Mouse (Mus musculus) heart, postnatal 36 days (tissue): ENCODE measurements around the gene Exoc3l. TPM values are rescaled to one million over a fixed set of nuclear protein-coding genes. Genes with fewer than 3 reads are reported as not detected.
A peak's percentile ranks its signal among the peaks of the same experiment; 100 is the strongest.

Experiments used
- DNase-seq, 2 experiments: peaks; one replicate each; pipeline ENCODE4 v3.0.0; 2021 to 2022
- intact Hi-C: fragments of 180-260 bp; cut with DNase I; formaldehyde crosslinking; loops from one replicate; pipeline ENCODE4 v1.15.1; 2025
- microRNA-seq, 2 experiments: library from miRNA; unstranded; fragments of <30 nt; microRNA quantifications; one replicate each; pipeline ENCODE4 v1.2.0; 2021; ENCODE audit warnings: borderline number of aligned reads in 2 of 2
- total RNA-seq, 2 experiments: library from RNA; stranded (reverse); gene quantifications; 2 replicates each; pipeline ENCODE4 v1.2.3; 2021

Exoc3l gene
- total RNA-seq, 2 experiments from 2014 or later = 6.4 to 7.7 TPM

DNA sequence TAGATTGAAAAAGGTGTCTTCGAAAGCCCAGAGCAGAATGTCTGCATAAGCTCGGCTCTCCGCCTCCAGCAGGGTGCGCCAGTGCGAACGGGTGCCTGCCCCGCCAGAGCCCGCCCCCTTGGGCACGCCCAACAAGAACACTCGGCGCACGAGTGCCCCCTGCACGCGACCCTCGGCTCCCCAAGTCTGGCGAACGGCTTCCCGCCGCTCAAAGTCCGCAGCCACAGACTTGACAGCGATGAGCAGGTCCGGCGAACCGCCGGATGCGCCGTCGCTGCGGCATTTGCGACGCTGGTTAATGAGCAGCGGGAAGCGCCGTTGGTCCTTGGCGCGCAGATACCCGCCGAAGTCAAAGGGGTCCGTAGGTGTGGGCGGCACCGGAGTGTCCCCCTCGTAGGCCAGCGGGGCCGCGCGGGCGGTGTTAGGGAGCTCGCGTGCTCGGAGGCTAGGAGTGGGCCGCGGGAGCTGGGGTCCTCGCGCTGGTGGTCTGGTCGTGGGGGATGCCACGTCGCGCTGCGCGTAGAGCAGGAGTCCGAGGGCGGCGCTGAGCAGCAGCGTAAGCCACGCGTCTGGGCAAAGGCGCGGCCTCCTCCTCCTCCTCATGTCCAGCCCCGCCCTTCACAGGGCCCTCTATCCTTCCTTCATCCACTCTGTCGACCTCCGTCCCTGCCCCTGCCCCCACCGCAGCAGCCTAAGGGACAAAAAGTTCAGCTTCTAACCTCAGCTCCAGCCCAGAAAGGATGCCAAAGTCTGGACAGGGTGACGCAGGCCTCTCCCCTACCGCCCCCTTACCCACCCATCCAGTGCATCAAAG is 41.5 kb downstream of the Exoc3l start:
- DNase-seq = peak; percentile 90 to 93
- intact Hi-C loops = no loop called here

GRCm38 (mm10) chr8:105253766-105254151 is 42.1 kb downstream of the Exoc3l start:
- intact Hi-C loops = no loop called here
- DNase-seq = no peak

GRCm38 (mm10) chr8:105252680-105253537 is 43.0 kb downstream of the Exoc3l start:
- no peak for DNase-seq
- intact Hi-C loops = no loop called here

GRCm38 (mm10) chr8:105251954-105252353 is 43.9 kb downstream of the Exoc3l start:
- intact Hi-C loops = no loop called here

DNA sequence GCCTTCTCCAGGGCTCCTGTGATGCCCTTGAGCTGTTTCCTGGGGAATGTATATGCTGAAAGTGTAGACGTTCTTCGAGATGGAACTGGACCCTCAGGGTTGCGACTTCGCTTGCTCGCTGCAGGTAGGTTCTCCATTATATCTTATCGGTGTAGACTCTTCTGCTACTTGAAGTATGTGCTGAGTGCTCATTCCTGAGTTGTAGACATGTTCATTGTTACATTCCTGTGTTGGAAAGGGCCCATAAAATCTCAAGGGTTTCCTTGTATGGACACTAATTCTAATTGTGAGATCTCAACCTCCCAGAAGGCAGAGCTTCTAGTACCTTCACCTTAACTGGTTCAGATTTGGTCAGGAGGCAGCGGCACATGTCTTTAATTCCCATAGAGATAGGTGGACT is 54.9 kb downstream of the Exoc3l start:
- no peak for DNase-seq
- intact Hi-C loops = no loop called here

More at GRCm38 (mm10) chr8:105251954-105252353, 43.9 kb downstream of the Exoc3l start:
- DNase-seq = no peak

Small RNAs within 50 kb of the gene (microRNA-seq; reads per million reads assigned to microRNA genes)
- gene Gm27320 (0 reads per million in 2 experiments), gene Mir328 (2,001 to 2,628 reads per million in 2 experiments)

Other genes with a start within 250 kb of the Exoc3l start
- not detected for gene Ces3a, start 247.5 kb downstream of the Exoc3l start, total RNA-seq
- gene Ces3b, start 212.3 kb downstream of the Exoc3l start, total RNA-seq = not detected
- gene Ces4a, start 164.3 kb downstream of the Exoc3l start, total RNA-seq = not detected
- 10 to 100 TPM; 21.5 to 24.1 TPM for gene Cbfb, start 125.4 kb downstream of the Exoc3l start, total RNA-seq
- gene D230025D16Rik, start 71.0 kb downstream of the Exoc3l start, total RNA-seq = 10 to 100 TPM; 19.1 to 20.8 TPM
- gene B3gnt9, start 40.9 kb downstream of the Exoc3l start, total RNA-seq = 1 to 10 TPM; 4.4 to 5.7 TPM
- gene Tradd, start 31.5 kb downstream of the Exoc3l start, total RNA-seq = 1 to 10 TPM; 4.9 to 5.8 TPM
- gene Fbxl8, start 31.5 kb downstream of the Exoc3l start, total RNA-seq = 1 to 10 TPM; 2.3 to 3.4 TPM
- 1 to 10 TPM; 1.6 to 2.6 TPM for gene Hsf4, start 26.3 kb downstream of the Exoc3l start, total RNA-seq
- 10 to 100 TPM; 19.3 to 22.1 TPM for gene Nol3, start 20.0 kb downstream of the Exoc3l start, total RNA-seq
- gene 4931428F04Rik, start 6.2 kb downstream of the Exoc3l start, total RNA-seq = under 1 TPM; 0.70 to 0.97 TPM
- gene E2f4, start 1.6 kb upstream of the Exoc3l start, total RNA-seq = 10 to 100 TPM; 18.9 to 20.0 TPM
- gene Elmo3, start 9.5 kb upstream of the Exoc3l start, total RNA-seq = 1 to 10 TPM; 1.2 to 1.3 TPM
- gene Lrrc29, start 30.2 kb upstream of the Exoc3l start, total RNA-seq = 1 to 10 TPM; 1.2 to 1.3 TPM
- gene Tmem208, start 30.3 kb upstream of the Exoc3l start, total RNA-seq = 10 to 100 TPM; 22.1 to 24.0 TPM
- 1 to 10 TPM; 6.5 to 9.6 TPM for gene Fhod1, start 51.9 kb upstream of the Exoc3l start, total RNA-seq
- gene Slc9a5, start 52.7 kb upstream of the Exoc3l start, total RNA-seq = under 1 TPM; 0.44 to 0.62 TPM
- not detected for gene Plekhg4, start 77.2 kb upstream of the Exoc3l start, total RNA-seq
- under 1 TPM; 0.24 to 0.53 TPM for gene Kctd19, start 117.4 kb upstream of the Exoc3l start, total RNA-seq
- under 1 TPM; 0.41 to 0.56 TPM for gene Lrrc36, start 117.5 kb upstream of the Exoc3l start, total RNA-seq
- gene Tppp3, start 175.4 kb upstream of the Exoc3l start, total RNA-seq = 10 to 100 TPM; 43.3 to 45.7 TPM
- 10 to 100 TPM; 14.5 to 14.9 TPM for gene Zdhhc1, start 200.8 kb upstream of the Exoc3l start, total RNA-seq
- gene Hsd11b2, start 222.7 kb upstream of the Exoc3l start, total RNA-seq = not detected